Mouse (Mus musculus): ENCODE data around the gene Arhgap42. TPM values are rescaled to one million over a fixed set of nuclear protein-coding genes. Genes with fewer than 3 reads are reported as not detected.
A peak's percentile ranks its signal among the peaks of the same experiment; 100 is the strongest.

Gene Arhgap42
- polyA plus RNA-seq, 1 experiment = 12.6 TPM

DNA sequence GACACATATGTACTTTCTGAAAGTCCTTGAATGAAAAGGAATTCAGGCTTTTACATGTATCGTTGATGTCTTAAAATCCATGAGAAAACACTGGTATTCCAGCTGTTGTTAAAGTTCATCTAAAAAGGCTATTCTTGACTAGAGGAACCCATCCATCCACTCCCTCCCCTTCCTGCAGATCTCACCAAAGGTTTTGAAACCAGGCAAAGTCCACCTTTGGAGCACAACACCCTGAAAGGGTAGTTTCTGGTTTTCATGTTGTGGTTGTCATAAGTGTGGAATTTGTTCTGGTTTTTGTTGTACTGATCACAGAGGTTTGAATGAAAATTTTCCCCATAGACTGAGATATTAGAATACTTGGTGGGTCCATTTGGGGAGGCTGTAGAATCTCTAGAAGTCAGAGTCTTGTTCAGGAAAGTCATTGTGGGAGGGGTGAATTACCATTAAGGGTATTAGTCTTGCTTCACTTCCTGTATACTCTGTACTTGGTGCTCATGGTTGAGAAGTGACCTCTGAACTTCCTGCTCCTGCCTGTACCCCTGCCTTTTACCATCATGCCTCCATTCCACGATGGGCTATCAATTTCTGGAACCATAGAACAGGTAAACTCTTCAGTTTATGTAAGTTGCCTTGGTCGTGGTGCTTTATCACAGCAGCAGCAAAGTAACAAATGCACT lies 27.4 kb downstream of the Arhgap42 start:
- Histone ChIP-seq H3K4me3 (ENCODE audit: insufficient read depth, low read depth, low read length) (no peak overlapping the region), H3K36me3 (ENCODE audit: control insufficient read depth, insufficient read depth, low read length) (no peaks in the 10 kb centered on the region), H3K27me3 (replicated peaks; ENCODE audit: control insufficient read depth, insufficient read depth, low read length) (no peaks in the 10 kb centered on the region), H3K27ac (ENCODE audit: insufficient read depth, low read depth, low read length) (peak overlapping the region; percentile 13), H3K4me1 (ENCODE audit: control insufficient read depth, insufficient read depth, low read length) (peaks cover 19% of the 10 kb centered on the region)
- peak; percentile 57 for DNase-seq
- WGBS = 59% methylated on average over 3 of the region's 3 CpGs
- TF ChIP-seq POLR2A (IDR thresholded peaks at IDR 0.05; ENCODE audit: low read depth, low read length) = no peak
- no peak for TF ChIP-seq CTCF (conservative IDR thresholded peaks at IDR 0.05; ENCODE audit: insufficient read depth, insufficient read length, low read depth, low read length)

DNA sequence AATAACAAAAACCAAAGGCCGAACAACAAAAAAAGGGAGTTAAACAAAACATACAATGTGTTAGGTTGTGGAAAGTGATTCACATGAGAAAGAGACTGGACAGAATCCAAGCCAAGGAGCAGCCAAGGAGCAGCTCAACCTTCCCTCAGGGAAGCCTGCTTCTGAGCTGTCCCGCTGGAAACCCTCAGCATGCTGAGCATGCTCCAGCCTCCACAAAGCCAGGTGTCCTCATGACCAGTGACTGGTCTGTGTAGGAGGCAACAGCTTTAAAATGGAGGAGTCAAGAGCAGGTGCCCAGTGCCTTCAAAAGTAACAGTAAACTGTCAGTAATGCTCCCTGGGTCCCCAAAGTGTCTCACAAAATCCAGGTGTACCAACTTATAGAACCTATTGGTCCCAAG lies 28.4 kb downstream of the Arhgap42 start:
- Histone ChIP-seq H3K27me3 (replicated peaks; ENCODE audit: control insufficient read depth, insufficient read depth, low read length) (no peaks in the 10 kb centered on the region), H3K27ac (ENCODE audit: insufficient read depth, low read depth, low read length) (peak overlapping the region; percentile 26; the same call in 1 of the 2 replicates), H3K4me1 (ENCODE audit: control insufficient read depth, insufficient read depth, low read length) (peaks cover 14% of the 10 kb centered on the region), H3K4me3 (ENCODE audit: insufficient read depth, low read depth, low read length) (no peak overlapping the region), H3K36me3 (ENCODE audit: control insufficient read depth, insufficient read depth, low read length) (no peaks in the 10 kb centered on the region)
- 74% methylated on average over 2 of the region's 2 CpGs for WGBS
- DNase-seq = peak; percentile 48
- TF ChIP-seq POLR2A (IDR thresholded peaks at IDR 0.05; ENCODE audit: low read depth, low read length) (no peak), CTCF (conservative IDR thresholded peaks at IDR 0.05; ENCODE audit: insufficient read depth, insufficient read length, low read depth, low read length) (no peak)

DNA sequence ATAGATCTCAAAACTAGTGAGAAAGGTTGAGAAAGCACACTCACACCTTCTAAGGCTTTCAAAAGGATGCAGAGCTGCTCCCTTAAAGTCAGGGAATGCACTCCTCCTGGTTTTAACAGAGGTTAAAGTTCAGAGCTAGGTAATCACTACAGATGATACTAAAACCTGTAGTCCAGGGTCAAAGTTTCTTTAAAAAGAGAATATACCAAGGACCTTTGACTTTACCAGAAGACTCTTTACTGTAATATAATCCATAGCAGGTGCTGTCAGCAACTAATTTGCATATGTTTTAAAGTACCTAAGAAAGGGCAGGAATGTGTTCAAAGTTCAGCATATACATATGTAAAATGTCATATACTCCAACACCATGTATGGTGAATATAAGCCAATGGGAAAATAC lies 30.7 kb downstream of the Arhgap42 start:
- Histone ChIP-seq H3K27me3 (replicated peaks; ENCODE audit: control insufficient read depth, insufficient read depth, low read length) (no peaks in the 10 kb centered on the region), H3K4me3 (ENCODE audit: insufficient read depth, low read depth, low read length) (no peak overlapping the region), H3K27ac (ENCODE audit: insufficient read depth, low read depth, low read length) (no peak overlapping the region), H3K36me3 (ENCODE audit: control insufficient read depth, insufficient read depth, low read length) (no peaks in the 10 kb centered on the region), H3K4me1 (ENCODE audit: control insufficient read depth, insufficient read depth, low read length) (peaks cover 12% of the 10 kb centered on the region; the same call in 1 of the 2 replicates)
- DNase-seq = no peak
- TF ChIP-seq CTCF (conservative IDR thresholded peaks at IDR 0.05; ENCODE audit: insufficient read depth, insufficient read length, low read depth, low read length) = no peak
- TF ChIP-seq POLR2A (IDR thresholded peaks at IDR 0.05; ENCODE audit: low read depth, low read length) = no peak

DNA sequence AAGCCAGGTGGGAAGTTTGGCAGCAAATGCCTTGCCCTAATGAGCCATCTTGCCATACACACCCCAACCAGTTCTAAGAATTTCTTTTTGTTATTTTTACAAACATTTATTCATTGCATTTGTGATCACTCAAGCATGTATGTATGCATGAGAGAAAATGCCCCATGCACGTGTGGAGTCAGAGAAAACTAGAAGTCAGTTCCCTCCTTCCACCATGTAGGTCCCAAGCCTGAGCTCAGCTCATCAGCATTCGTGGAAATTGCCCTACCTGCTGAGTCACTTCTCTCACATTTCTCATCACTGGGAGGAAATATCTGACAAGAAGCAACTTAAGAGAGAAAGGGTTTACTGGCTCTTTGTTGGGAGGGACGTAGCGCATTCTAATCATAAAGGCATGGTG lies 31.6 kb downstream of the Arhgap42 start:
- no peak for DNase-seq
- TF ChIP-seq CTCF (conservative IDR thresholded peaks at IDR 0.05; ENCODE audit: insufficient read depth, insufficient read length, low read depth, low read length) (no peak), POLR2A (IDR thresholded peaks at IDR 0.05; ENCODE audit: low read depth, low read length) (no peak)
- Histone ChIP-seq H3K36me3 (ENCODE audit: control insufficient read depth, insufficient read depth, low read length) (no peaks in the 10 kb centered on the region), H3K27ac (ENCODE audit: insufficient read depth, low read depth, low read length) (no peak overlapping the region), H3K4me3 (ENCODE audit: insufficient read depth, low read depth, low read length) (no peak overlapping the region), H3K4me1 (ENCODE audit: control insufficient read depth, insufficient read depth, low read length) (peaks cover 12% of the 10 kb centered on the region; the same call in 1 of the 2 replicates), H3K27me3 (replicated peaks; ENCODE audit: control insufficient read depth, insufficient read depth, low read length) (no peaks in the 10 kb centered on the region)
- WGBS = 61% methylated on average over 4 of the region's 4 CpGs

DNA sequence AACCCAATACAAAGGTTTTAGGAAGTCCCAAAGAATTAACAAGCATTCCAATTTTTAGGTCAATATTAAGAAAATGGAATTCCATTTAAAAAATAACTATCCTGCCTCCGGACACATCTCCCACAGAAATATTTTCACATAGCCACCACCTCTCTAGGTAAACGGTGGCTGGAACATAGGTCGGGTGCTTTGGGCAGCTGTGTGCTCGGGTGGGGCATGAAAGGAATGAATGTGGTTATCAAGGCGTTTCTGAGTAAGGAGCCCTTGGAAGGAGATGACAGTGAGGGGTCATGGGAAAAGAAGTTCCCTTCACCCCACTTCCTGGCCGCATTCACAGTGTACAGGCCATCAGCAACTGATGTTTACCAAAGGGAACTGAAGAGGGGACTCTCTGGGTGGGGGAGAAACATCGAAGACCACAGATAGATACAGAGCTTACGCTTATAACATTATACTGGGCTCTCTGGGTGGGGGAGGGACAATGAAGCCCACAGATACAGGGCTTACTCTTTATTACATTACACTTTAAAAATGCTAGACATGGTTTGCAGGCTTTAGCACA lies 38.0 kb downstream of the Arhgap42 start:
- H3K4me1 ChIP-seq (ENCODE audit: control insufficient read depth, insufficient read depth, low read length) = peaks cover 7% of the 10 kb centered on the region; the same call in 1 of the 2 replicates
- 52% methylated on average over 8 of the region's 8 CpGs for WGBS
- no peaks in the 10 kb centered on the region for H3K36me3 ChIP-seq (ENCODE audit: control insufficient read depth, insufficient read depth, low read length)
- no peak for TF ChIP-seq CTCF (conservative IDR thresholded peaks at IDR 0.05; ENCODE audit: insufficient read depth, insufficient read length, low read depth, low read length)
- TF ChIP-seq POLR2A (IDR thresholded peaks at IDR 0.05; ENCODE audit: low read depth, low read length) = no peak
- DNase-seq = no peak
- no peaks in the 10 kb centered on the region for H3K27me3 ChIP-seq (replicated peaks; ENCODE audit: control insufficient read depth, insufficient read depth, low read length)
- no peak overlapping the region for H3K4me3 ChIP-seq (ENCODE audit: insufficient read depth, low read depth, low read length)
- no peak overlapping the region for H3K27ac ChIP-seq (ENCODE audit: insufficient read depth, low read depth, low read length)

DNA sequence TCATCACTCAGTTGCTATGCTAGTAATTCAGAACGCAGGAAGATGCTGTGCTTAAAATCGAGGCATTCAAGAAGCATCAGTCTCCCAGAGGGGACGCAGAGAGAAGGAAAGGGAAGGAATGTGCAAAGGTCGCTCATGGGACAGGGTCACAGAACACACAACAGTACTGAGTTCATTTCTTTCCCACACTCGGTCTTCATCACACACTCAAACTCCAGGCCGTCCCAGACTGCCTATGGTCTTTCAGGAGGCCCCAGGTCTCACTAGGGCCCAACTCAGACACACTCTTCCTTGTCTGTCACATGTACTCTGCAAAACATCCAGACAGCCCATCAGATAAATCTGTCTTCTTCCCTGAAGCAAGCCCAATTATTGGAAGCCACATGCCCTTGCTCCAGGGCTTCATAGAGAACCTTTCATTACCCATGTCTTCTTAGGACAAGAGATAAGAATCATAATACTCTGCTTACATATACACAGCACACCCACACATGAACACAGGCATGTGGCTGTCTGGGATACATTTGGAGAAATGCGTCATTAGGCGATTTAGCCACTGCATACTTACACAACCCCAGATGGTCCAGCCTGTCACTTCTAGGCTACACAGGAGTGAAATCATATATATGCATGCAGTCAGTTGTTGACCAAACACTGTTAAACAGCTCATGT lies 39.6 kb downstream of the Arhgap42 start:
- no peak overlapping the region for H3K4me3 ChIP-seq (ENCODE audit: insufficient read depth, low read depth, low read length)
- H3K27me3 ChIP-seq (replicated peaks; ENCODE audit: control insufficient read depth, insufficient read depth, low read length) = no peaks in the 10 kb centered on the region
- peaks cover 10% of the 10 kb centered on the region; the same call in 1 of the 2 replicates for H3K4me1 ChIP-seq (ENCODE audit: control insufficient read depth, insufficient read depth, low read length)
- no peaks in the 10 kb centered on the region for H3K36me3 ChIP-seq (ENCODE audit: control insufficient read depth, insufficient read depth, low read length)
- no peak for TF ChIP-seq POLR2A (IDR thresholded peaks at IDR 0.05; ENCODE audit: low read depth, low read length)
- TF ChIP-seq CTCF (conservative IDR thresholded peaks at IDR 0.05; ENCODE audit: insufficient read depth, insufficient read length, low read depth, low read length) = no peak
- peak overlapping the region; percentile 49 for H3K27ac ChIP-seq (ENCODE audit: insufficient read depth, low read depth, low read length)
- peak; percentile 29 for DNase-seq
- 53% methylated on average over 8 of the region's 8 CpGs for WGBS

DNA sequence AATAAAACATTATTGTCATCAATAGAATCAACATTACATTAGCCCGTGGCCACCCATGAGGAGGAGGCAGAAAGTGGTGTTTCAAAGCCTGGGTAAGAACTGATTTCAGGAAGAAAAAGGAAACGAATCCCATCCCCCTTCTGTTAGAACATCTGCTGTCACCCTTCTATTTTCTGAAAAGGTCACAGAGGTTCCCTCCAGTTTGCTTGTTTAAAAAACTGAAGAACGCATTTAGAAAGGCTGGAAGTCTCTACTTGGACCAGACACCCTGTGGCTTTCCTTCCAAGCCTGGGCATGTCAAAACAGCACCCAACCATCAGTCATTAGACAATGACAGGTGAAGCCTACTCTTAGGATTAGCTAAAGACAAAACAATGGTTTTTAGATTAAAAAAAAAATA lies 40.3 kb downstream of the Arhgap42 start:
- H3K27ac ChIP-seq (ENCODE audit: insufficient read depth, low read depth, low read length) = 0 out of 2 replicates have a peak overlapping the region, but pooled peaks have one; percentile 17
- H3K27me3 ChIP-seq (replicated peaks; ENCODE audit: control insufficient read depth, insufficient read depth, low read length) = no peaks in the 10 kb centered on the region
- H3K4me1 ChIP-seq (ENCODE audit: control insufficient read depth, insufficient read depth, low read length) = peaks cover 10% of the 10 kb centered on the region; the same call in 1 of the 2 replicates
- DNase-seq = no peak
- WGBS = 48% methylated on average over 3 of the region's 3 CpGs
- H3K4me3 ChIP-seq (ENCODE audit: insufficient read depth, low read depth, low read length) = no peak overlapping the region
- H3K36me3 ChIP-seq (ENCODE audit: control insufficient read depth, insufficient read depth, low read length) = no peaks in the 10 kb centered on the region
- TF ChIP-seq POLR2A (IDR thresholded peaks at IDR 0.05; ENCODE audit: low read depth, low read length) = no peak
- TF ChIP-seq CTCF (conservative IDR thresholded peaks at IDR 0.05; ENCODE audit: insufficient read depth, insufficient read length, low read depth, low read length) = no peak
